Mouse (Mus musculus) adipocyte (in vitro differentiated cells): ENCODE measurements around the gene Acot6.
A peak's percentile ranks its signal among the peaks of the same experiment; 100 is the strongest.

Experiments used
- DNase-seq: peaks from one replicate; pipeline ENCODE4 v3.0.0-alpha.2; 2016; ENCODE audit warnings: low spot score

Acot6 gene

GRCm38 (mm10) chr12:84107012-84107411, 6.6 kb downstream of the Acot6 start:
- DNase-seq: no peak

- DNase-seq: no peak
Observed at GRCm38 (mm10) chr12:84107692-84108091, 7.2 kb downstream of the Acot6 start.

DNA sequence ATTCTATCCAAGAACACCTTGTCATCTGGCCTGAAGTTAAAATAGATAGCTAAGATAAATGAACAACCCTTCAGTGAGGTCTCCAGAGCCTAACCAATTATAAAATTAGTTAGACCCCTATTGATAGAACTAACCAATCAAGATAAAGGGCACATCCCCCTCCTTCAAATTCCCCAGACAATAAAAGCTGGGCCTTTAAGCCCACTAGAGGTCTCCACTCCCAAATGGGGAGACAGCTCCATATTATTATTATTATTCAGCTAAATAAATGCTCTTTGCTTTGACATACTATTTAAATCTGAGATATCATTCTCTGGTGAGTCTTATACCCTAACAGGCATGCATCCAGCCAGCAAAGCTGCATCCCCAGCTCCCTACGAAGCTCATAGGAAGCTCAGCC, 9.5 kb downstream of the Acot6 start:
- DNase-seq: no peak

GRCm38 (mm10) chr12:84110814-84111213, 10.4 kb downstream of the Acot6 start:
- DNase-seq: no peak

- DNase-seq: no peak
Observed at GRCm38 (mm10) chr12:84113676-84114075, 13.2 kb downstream of the Acot6 start.

DNA sequence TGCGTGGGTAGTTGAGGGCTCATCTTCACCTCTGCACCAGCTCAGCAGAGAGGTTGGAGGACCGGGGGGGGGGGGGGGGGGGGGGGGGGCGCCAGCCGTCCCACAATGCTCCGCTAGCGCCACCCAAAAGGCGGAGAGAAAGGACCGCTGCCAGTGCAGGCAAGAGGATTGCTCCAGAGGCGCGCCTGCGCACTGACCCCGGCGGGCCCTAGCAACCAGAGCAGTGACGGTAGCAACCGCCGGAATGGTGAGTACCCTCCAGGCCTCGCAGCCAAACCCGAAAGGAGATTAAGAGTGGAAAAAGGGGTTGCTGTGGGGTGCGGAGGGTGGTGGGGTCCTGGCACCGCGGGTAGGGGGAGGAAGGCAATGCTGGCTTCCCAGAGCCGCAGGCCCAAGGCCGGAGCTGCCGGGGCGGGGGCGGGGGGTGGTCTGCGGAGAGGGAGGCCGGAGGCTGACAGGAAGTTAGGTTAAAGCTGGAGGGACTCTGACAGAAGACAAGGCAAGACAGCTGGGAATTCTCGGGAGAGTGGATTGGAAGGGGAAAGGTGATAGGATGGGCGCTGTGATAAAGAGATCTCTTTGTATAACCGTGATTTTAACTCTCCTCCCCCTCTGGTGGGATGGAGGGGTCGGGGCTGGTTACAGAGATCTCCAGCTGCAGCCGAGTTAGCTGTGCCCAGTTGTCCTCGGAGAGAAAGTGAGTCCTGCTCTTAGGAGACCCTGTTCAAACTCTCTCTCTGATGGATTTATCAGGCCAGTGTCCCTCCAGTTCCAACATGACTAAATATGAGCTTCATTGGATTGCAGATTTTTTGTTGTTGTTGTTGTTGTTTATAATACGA, 13.9 kb downstream of the Acot6 start, which contains the start of gene Dnal1:
TSS of gene Dnal1 (plus strand) at position 214 of the 842 bp plus-strand sequence.
- DNase-seq: peak; percentile 94

DNA sequence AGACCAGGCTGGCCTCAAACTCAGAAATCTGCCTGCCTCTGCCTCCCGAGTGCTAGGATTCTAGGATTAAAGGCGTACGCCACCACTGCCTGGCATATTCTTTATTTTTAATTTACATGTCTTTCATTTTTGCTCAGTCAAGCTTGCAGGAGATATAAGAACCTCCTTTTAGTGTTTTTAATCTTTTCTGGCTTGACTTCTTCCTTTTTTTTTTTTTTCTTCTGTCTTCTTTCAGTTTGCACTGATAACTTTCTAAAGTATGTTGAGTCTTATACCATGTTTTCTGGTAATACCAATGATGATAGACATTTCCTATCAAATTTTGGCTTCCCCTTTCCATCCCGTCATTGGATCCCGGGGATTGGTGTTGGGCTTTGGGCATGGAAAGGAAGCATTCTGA, 19.1 kb downstream of the Acot6 start:
- DNase-seq: no peak

DNA sequence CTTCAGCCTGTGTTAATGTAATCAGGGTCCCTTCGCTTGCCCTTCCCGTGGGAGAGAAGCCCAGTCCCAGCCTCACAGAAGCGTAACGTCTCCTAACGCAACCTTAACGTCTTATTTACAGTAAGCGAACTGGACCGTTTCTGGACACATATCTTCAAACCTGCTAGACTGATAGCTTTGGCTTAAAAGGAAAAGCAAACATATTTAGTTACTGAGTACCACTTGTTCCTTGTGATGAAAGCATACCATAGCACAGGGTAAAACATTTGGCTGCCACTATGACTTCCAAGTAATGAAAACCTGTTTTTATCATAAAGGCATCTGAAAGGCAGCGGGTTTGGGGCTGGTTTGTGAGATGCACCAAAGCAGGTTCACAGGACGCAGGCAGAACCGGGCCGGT, 25.4 kb downstream of the Acot6 start:
- no peak for DNase-seq

GRCm38 (mm10) chr12:84126899-84127298, 26.4 kb downstream of the Acot6 start:
- no peak for DNase-seq

DNA sequence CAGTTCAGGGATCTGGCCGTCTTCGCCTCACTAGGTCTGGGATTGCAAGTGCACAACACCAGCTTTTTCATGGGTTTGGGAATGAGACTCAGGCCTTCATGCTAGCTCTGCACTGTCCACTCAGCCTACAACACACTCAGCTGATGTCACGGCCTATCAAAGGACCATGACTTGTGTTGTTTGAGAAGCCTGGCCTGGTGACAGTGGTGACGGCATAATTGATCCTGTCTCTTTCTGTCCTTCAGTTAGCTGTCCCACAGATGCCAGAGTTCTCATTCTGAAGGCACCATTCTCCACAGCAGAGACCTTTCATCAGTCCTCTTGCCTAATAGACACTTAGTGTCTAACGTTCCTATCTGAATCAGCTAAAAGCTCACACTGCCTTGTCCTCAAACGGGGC, 28.1 kb downstream of the Acot6 start:
- DNase-seq: no peak

DNA sequence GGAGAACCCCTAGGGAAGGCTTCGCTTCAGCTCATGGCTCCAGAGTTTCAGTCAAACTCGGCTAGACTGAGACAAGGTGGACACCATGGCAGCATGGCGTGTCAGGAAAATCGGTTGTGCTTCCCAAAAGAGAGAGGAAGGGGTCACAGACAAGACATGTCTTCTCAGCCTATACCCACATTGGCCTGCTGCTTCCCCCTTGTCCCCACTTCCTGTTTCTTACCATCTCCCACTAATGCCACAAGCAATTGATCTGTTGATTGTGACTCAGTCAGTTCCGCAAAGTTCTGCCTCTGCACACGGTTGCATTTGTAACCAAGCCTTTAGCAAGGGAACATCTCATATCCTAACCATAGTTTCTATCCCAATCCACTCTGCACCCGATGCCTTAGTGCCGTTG, 29.5 kb downstream of the Acot6 start:
- DNase-seq: no peak

GRCm38 (mm10) chr12:84132265-84132664, 31.8 kb downstream of the Acot6 start:
- DNase-seq: no peak

GRCm38 (mm10) chr12:84137131-84137530, 36.7 kb downstream of the Acot6 start:
- no peak for DNase-seq

DNA sequence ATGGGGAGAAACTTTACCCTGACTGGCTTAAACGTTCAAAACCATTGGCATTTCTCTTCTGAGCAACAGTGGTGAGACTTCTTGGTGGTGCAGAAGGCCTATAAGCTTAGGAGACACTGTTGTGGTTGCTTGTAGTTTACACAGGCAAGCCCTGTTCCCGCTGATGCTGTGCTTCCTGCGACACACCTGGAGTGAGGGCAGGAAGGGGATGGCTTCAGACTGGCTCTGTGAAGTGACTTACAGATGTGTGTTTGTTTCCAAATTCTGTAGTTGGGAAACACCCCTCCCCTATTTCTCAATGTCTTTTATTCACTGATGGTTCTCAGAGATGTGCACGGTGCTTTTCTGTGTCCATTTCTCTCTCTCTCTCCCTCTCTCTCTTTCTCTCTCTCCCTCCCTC, 39.7 kb downstream of the Acot6 start:
- DNase-seq: no peak

DNA sequence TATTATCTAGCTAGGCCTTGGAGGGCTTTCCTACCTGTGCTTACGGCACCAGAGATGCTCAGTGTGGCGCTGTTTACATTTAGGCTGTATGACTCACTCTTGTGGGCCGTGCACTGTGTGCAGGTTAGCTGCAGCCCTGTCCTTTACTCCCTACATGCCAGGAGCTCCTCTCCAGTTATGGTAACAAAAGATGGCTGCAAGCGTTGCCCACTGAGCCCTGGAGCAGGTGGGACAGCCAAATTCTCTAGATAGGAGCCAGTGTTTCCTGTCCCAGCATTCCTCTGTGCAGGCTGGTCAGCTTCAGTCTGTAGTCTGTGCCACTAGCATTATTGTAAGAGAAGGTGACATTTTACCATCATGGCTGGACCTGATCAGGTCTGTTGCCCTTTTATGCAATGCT, 40.8 kb downstream of the Acot6 start:
- DNase-seq: no peak

- DNase-seq: no peak
Observed at GRCm38 (mm10) chr12:84142281-84143050, 42.0 kb downstream of the Acot6 start.

- DNase-seq: no peak
Observed at GRCm38 (mm10) chr12:84147954-84148621, 47.6 kb downstream of the Acot6 start, which contains the start of gene Pnma1. Gene Pnma1 (minus strand): TSS chr12:84148489.

DNA sequence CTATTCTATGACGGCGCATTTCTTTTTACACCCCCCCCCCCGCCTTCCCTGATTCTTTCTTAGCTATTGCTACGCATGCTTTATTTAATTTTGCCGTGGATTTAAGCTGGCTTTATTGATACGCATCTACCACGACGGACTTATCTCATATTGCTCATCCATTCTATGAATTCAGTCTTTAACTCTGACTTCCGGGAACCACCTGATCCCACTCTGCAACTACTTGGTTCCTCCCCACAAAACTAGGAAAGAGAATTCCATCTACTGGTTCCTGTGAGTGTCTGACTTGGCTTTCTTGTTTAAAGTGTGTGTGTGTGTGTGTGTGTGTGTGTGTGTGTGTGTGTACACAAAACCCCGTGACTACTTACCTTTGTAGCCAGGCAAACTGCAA, 48.2 kb downstream of the Acot6 start:
- no peak for DNase-seq

DNA sequence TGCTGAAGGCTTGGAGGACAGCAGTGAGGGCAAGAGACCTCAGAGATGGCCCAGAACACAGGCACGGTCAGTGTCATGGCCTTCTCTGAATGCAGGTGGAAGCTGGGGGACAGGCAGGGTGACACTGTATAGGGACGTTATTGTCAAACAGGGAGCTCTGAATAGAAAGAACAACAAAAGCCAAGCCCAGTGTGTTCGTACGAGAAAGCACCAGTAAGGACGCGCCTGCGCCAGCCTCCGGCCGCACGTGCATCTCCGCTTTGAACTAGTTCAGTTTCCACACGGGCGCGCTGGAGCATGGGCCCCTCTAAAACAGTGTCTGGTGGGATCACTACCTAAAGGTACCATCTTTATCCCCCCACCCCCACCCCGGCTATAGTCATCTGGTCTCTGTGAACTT, 49.5 kb downstream of the Acot6 start:
- DNase-seq: no peak

DNA sequence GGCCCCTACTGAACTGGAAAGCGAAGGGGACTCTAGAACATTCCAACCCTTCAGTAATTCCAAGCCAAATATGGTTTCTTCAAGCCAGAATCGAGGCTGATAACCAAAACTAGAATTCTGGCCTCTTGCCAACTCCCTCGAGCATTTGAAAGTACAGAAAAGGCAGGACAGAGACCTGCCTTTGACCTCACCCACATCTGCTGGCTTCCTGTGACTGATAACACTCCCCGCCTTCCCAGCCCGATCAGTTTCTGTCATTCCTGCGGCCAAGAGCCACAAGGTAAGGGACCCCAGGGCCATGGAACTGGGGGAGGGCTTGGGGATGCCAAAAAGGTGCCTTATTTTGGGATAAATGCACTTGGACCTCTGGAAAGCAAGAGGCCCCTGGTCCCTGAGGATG, 50.5 kb downstream of the Acot6 start:
- no peak for DNase-seq

- no peak for DNase-seq
Observed at GRCm38 (mm10) chr12:84151911-84152310, 51.5 kb downstream of the Acot6 start.

DNA sequence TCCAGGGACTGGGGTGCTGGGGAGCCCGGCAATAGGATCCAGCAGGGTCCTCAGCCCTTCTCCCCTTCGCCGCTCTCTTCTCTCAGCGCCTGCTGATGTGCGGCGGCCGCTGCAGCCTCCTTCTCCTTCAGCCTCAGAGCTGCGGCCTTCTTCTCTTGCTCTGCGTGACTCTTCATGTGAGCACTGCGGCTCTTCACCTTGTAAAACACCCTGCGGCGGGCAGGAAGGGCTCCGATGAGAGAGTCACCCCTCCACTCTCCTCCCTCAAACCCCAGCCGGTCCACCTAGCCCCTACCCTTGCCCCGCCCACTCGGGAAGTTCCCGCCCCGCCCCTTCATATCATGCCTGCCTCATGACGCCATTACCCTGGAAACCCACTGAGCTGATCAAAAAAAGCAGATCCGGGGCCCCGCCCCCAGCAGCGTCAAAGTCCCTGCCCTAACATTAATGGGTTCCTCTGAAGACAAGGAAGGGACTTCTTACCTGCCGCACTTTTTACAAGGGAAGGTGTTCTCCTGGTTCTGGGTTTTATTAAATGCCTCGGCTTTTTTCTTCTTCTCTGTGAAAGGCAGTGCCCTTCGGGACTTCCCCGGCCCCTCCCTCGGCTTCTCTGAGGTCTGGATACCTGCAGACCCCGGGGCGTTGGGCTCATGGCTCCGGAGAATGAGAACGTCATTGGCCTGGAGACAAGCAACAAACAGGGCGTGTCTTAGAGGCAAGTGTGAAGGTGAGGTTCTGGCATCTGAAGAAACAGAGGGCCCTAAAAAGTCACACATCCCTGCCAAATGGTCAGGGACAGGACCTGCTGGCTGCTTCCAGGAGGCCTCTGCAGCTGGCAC, 52.1 kb downstream of the Acot6 start:
- no peak for DNase-seq
